Mouse (Mus musculus) embryonic fibroblast, embryonic 13.5 days (primary cell): ENCODE data around the gene Marc1.

Experiments used
- CTCF ChIP-seq: IDR thresholded peaks from 2 replicates; pipeline ENCODE4 v1.5.1; 2011; ENCODE audit warnings: mild to moderate bottlenecking, control low read depth, low read length, moderate library complexity, borderline replicate concordance; ENCODE audit not compliant: insufficient read depth
- POLR2A ChIP-seq: IDR thresholded peaks from 2 replicates; pipeline ENCODE4 v1.6.1; 2011; ENCODE audit warnings: low read depth, mild to moderate bottlenecking, control low read depth, low read length, moderate library complexity

GRCm38 (mm10) chr1:184832211-184832610, 21.1 kb upstream of the Marc1 start:
- TF ChIP-seq CTCF (no peak), POLR2A (no peak)
